Mouse (Mus musculus) bone marrow macrophage, adult 2 months (primary cell): ENCODE measurements around the gene Rims4. TPM values are rescaled to one million over a fixed set of nuclear protein-coding genes. Genes with fewer than 3 reads are reported as not detected.

Source experiments
- H3K27ac ChIP-seq: 2 replicates; pipeline ENCODE4 v1.5.1; 2012; ENCODE audit warnings: low read depth, low read length; ENCODE audit not compliant: insufficient read depth
- H3K4me1 ChIP-seq: 2 replicates; pipeline ENCODE4 v1.6.1; 2012; ENCODE audit warnings: low read length; ENCODE audit not compliant: control insufficient read depth, insufficient read depth
- H3K4me3 ChIP-seq: 2 replicates; pipeline ENCODE4 v1.5.1; 2012; ENCODE audit warnings: mild to moderate bottlenecking, low read length, moderate library complexity; ENCODE audit not compliant: insufficient read depth
- CTCF ChIP-seq: IDR thresholded peaks from 2 replicates; pipeline ENCODE4 v1.5.1; 2012; ENCODE audit warnings: low read depth, mild to moderate bottlenecking, low read length, moderate library complexity
- POLR2A ChIP-seq: IDR thresholded peaks from 2 replicates; pipeline ENCODE4 v1.6.1; 2012; ENCODE audit warnings: mild to moderate bottlenecking, low read depth, low read length, borderline replicate concordance
- polyA plus RNA-seq: library from polyadenylated mRNA; stranded (reverse); fragments of >200 nt; gene quantifications from 2 replicates; pipeline ENCODE4 v1.2.4, GENCODE M21; 2012; ENCODE audit not compliant: missing spikeins, insufficient read depth, insufficient read length

Rims4 gene
- polyA plus RNA-seq, 1 experiment = not detected

DNA sequence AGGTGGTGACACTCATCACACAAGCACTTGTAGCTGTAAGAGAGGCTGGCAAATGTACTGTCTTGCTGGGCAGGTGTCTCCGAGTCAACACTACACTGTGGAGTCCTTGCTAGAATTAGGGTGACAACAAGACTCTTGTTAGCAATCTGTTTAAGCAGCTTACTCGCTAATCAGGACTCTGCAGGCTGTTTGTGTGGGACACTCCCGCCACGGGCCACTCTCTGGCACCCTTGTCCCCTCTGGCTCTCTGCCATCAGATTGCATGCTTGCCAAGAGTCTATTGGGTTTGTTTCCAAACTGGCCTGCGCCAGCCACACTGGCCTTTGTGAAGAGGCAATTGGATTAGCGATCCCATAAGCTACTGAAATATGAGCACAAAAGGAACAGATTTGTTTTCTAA lies 79.0 kb downstream of the Rims4 start:
- Histone ChIP-seq H3K4me3 (no peak overlapping the region), H3K4me1 (no peaks in the 10 kb centered on the region), H3K27ac (no peak overlapping the region)
- no peak for TF ChIP-seq POLR2A
- TF ChIP-seq CTCF = no peak

DNA sequence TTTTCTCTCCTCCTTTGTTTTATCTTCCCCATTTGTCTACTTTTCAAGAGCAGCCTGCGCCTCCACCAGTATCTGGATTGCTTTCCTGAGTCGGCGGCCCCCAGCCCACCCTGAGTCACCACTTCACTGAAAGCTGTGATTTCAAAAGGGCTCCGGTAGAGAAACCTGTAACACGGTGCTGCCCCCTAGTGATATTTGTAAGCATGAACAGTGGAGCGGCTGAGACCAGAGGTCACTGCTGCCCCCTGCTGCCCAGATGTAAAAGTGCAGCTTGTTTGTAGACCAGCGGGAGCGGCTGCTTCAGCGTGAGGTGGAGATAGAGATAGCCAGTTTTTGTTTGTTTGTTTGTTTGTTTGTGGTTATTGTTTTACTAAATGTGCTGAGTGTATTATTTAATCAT lies 80.4 kb downstream of the Rims4 start:
- Histone ChIP-seq H3K4me1 (no peaks in the 10 kb centered on the region), H3K27ac (no peak overlapping the region), H3K4me3 (no peak overlapping the region)
- TF ChIP-seq CTCF = peak; percentile 98
- no peak for TF ChIP-seq POLR2A

DNA sequence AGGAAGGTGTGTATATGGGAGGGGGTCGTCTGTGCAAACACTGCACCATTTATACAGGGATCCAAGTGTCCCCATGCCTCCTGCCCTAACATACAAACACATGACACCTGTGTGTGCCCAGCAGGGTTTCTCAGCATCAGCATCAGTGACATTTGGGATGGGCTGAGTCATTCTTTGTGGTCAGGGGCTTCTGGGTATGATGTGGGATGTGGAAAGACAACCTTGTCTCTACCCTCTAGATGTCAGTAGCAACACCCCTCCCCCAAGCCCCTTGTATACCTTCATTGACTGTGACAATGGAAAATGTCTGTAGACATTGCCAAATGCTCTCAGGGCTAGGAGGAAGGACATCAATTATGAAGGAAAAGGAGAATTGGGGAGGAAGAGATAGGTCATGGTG lies 87.3 kb downstream of the Rims4 start:
- no peak for TF ChIP-seq POLR2A

DNA sequence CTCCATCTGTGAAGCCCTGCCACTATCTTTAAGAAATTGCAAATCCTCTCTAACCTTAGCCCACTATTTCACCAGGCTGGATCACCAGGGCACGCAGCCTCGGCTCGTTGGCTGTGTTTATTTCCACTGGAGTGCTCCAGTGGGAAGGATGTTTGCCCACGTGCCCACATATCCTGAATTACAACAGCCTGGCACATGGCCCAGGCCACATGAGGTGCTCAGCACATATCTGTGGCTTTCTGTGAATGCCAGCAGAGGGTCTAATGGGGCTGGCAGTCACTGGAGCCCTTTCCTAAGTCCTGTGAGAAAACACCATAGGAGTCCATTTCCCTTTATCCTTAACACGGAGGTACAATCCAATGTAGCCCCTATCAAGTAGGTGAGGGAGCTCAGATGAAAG lies 92.0 kb downstream of the Rims4 start:
- H3K4me1 ChIP-seq = no peaks in the 10 kb centered on the region
- H3K27ac ChIP-seq = no peak overlapping the region
- TF ChIP-seq CTCF (no peak), POLR2A (no peak)
- no peak overlapping the region for H3K4me3 ChIP-seq

More for the DNA sequence above, 87.3 kb downstream of the Rims4 start:
- Histone ChIP-seq H3K27ac (no peak overlapping the region), H3K4me3 (no peak overlapping the region), H3K4me1 (no peaks in the 10 kb centered on the region)

DNA sequence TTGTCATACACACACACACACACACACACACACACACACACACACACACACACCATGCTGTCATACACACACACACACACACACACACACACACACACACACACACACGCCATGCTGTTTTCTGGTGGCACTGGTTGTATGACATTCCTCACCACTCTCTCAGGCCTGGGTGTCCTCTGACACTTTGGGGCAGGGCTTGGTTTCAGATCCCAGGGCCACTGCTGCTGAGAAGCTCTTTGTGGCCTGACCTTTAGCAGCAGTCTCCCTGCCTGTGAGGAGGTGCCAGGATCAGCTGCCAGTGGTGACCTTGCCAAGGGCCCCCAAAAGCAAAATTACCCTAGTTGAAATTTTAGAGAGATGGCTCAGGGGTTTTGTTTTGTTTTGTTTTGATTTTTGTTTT lies 92.6 kb downstream of the Rims4 start:
- Histone ChIP-seq H3K27ac (no peak overlapping the region), H3K4me1 (no peaks in the 10 kb centered on the region), H3K4me3 (no peak overlapping the region)
- TF ChIP-seq POLR2A = no peak
- no peak for TF ChIP-seq CTCF

DNA sequence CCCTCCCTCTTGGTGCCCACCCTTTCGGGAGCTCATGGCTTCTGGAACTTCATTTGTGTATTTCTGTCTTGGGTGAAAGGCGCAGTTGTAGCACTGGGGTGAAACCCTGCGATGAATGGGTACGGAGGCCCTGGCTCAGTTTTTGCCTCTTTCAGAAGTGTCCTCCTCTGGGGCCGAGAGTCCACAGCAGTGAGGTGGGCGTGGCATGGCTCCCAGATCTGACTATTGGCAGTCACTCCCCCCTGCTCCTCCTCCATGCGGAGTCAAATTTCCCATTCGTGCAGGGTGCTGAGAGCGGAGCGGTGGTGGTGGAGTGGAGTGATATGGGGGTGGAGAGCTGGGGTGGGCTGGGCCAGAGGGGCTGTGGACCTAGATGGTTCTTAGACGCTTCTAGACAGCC lies 94.7 kb downstream of the Rims4 start:
- H3K27ac ChIP-seq = no peak overlapping the region
- TF ChIP-seq POLR2A = no peak
- no peak for TF ChIP-seq CTCF
- no peaks in the 10 kb centered on the region for H3K4me1 ChIP-seq
- no peak overlapping the region for H3K4me3 ChIP-seq

DNA sequence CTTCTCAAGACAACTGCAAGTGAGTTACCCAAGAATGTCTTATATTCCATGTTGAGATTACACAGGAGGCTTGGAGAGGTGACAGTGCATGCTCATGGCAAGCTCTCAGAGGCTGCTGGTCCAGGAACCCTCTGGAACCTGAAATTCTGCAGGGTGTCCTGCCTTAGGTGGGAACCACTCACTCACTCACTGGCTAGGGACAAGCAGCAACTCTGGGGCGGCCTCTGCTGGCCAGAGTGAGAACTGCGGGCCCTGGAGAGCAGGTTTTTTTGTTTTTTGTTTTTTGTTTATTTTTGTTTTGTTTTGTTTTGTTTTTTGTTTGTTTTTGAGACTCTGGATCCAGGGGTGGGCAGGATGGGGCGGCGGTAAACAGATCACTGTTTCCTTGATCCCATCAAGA lies 95.2 kb downstream of the Rims4 start:
- TF ChIP-seq CTCF = peak; percentile 95
- TF ChIP-seq POLR2A = no peak
- no peaks in the 10 kb centered on the region for H3K4me1 ChIP-seq
- no peak overlapping the region for H3K27ac ChIP-seq
- H3K4me3 ChIP-seq = no peak overlapping the region

DNA sequence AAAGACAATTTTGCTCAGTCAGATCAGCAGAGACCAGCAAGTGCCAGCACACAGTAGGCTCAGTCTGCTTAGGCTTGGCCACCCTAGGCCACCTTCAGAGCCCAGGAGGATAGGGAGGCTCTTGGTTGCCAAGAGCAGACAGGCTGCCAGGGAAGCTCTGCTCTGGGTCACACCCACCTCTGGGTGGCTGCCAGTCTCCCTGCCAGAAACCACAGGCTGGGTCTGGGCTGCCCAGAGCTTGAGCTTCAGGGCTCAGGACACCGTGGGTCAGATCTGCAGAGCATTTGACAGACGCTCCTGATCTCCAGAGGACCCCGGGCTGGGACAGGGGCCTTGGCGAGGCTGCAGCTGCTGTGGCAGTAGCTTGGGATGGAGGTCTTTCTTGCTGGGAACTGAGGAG lies 97.9 kb downstream of the Rims4 start, which contains the start of gene Ccn5:
TSS of gene Ccn5 (plus strand) at position 255 of the 400 bp plus-strand sequence.
- Histone ChIP-seq H3K4me1 (no peaks in the 10 kb centered on the region), H3K4me3 (no peak within 1 kb of the TSS), H3K27ac (no peak within 1 kb of the TSS)
- TF ChIP-seq CTCF = no peak
- no peak for TF ChIP-seq POLR2A

DNA sequence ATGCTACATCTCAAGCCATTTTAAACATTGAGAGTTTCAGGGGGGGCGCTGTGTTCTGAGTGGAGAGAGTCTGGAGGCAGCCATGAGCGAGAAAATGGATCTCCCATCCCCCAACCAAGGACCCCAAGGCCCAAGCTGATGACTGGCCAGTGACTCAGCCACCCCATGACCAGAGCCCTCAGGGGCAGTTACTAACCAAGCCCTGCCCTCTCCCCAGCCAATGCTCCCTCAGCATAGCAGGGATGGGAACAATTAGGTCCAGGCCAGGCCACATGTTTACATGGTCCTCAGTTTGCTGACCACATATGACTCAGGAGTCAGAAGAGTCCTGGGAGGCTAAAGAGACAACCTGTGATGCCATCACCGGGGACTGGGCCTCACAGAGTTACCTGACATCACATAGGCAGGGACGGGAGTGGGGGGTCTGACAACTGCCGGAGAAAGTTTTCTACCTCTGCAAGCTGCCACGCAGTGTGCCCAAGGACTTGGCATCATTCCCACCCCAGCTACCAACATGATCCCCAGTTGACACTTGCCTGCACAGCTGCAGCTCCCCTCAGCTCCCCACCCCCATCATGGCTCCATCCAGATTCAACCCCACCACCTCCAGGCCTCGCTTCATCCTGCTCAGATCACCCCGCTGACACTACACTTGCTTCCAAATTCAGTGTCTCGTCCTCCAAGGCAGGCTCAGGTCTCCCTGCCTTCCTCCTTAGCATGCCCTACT lies 103.6 kb downstream of the Rims4 start:
- no peak overlapping the region for H3K4me3 ChIP-seq
- no peak overlapping the region for H3K27ac ChIP-seq
- TF ChIP-seq CTCF (no peak), POLR2A (no peak)
- no peaks in the 10 kb centered on the region for H3K4me1 ChIP-seq

DNA sequence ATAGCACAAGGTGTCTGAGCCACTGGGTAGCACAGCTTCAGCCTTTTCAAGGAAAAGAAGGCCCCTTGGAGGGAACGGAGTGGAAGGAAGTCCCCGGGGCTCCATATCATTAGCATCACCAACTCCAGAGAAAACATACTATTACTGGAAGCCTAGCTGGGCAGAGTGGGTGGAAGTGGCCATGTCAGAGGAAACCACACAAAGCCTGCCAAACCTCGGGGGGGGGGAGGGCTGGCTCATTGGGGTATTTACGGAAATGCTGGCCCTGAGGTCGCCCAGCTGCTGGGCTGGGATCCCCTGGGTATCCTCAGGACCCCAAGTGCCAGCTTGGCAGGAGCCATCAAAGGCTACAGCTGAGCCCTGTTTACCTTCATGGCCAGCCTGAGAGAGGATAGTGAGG lies 105.4 kb downstream of the Rims4 start:
- Histone ChIP-seq H3K4me1 (no peaks in the 10 kb centered on the region), H3K4me3 (no peak overlapping the region), H3K27ac (no peak overlapping the region)
- no peak for TF ChIP-seq CTCF
- TF ChIP-seq POLR2A = no peak

Other genes with a start within 250 kb of the Rims4 start
- gene Ada, start 168.4 kb downstream of the Rims4 start, polyA plus RNA-seq = 3.3 and 5.3 TPM in 2 replicates
- 1.1 and 1.6 TPM in 2 replicates for gene Ccn5, start 97.8 kb downstream of the Rims4 start, polyA plus RNA-seq
- gene Kcnk15, start 65.0 kb downstream of the Rims4 start, polyA plus RNA-seq = not detected in 2 replicates
- gene Ywhab, start 76.3 kb upstream of the Rims4 start, polyA plus RNA-seq = 157 and 160 TPM in 2 replicates
- 2.5 and 3.2 TPM in 2 replicates for gene Pabpc1l, start 106.8 kb upstream of the Rims4 start, polyA plus RNA-seq
- 69.9 and 82.6 TPM in 2 replicates for gene Stk4, start 151.6 kb upstream of the Rims4 start, polyA plus RNA-seq
- gene Tomm34, start 152.5 kb upstream of the Rims4 start, polyA plus RNA-seq = 60.6 and 63.8 TPM in 2 replicates